Mouse (Mus musculus): ENCODE results near the gene Nmnat2.

The Nmnat2 gene

GRCm38 (mm10) chr1:152990067-152990466, 35.3 kb downstream of the Nmnat2 start:
- no peak for DNase-seq

GRCm38 (mm10) chr1:152992271-152993134, 37.7 kb downstream of the Nmnat2 start:
- DNase-seq = no peak

- no peak for DNase-seq
These were observed 39.0 kb downstream of the Nmnat2 start for GRCm38 (mm10) chr1:152993803-152994202.

GRCm38 (mm10) chr1:152999983-153000382, 45.2 kb downstream of the Nmnat2 start:
- DNase-seq = no peak

GRCm38 (mm10) chr1:153000486-153001228, 45.9 kb downstream of the Nmnat2 start:
- no peak for DNase-seq

GRCm38 (mm10) chr1:153002295-153003050, 47.7 kb downstream of the Nmnat2 start:
- DNase-seq = no peak

GRCm38 (mm10) chr1:153004472-153004871, 49.7 kb downstream of the Nmnat2 start:
- DNase-seq = no peak

GRCm38 (mm10) chr1:153006054-153006453, 51.3 kb downstream of the Nmnat2 start:
- DNase-seq = no peak

- no peak for DNase-seq
These were observed 52.0 kb downstream of the Nmnat2 start for GRCm38 (mm10) chr1:153006761-153007160.

- DNase-seq = no peak
These were observed 52.5 kb downstream of the Nmnat2 start for GRCm38 (mm10) chr1:153007292-153007691.

GRCm38 (mm10) chr1:153007824-153008223, 53.0 kb downstream of the Nmnat2 start:
- DNase-seq = no peak

GRCm38 (mm10) chr1:153009338-153009737, 54.5 kb downstream of the Nmnat2 start:
- no peak for DNase-seq

GRCm38 (mm10) chr1:153010353-153011351, 55.9 kb downstream of the Nmnat2 start:
- no peak for DNase-seq

GRCm38 (mm10) chr1:153011544-153011943, 56.8 kb downstream of the Nmnat2 start:
- no peak for DNase-seq

GRCm38 (mm10) chr1:153013541-153014288, 58.9 kb downstream of the Nmnat2 start:
- DNase-seq = no peak

GRCm38 (mm10) chr1:153014431-153015186, 59.8 kb downstream of the Nmnat2 start:
- peak; percentile 41 to 55 for DNase-seq

GRCm38 (mm10) chr1:153016465-153017163, 61.8 kb downstream of the Nmnat2 start:
- DNase-seq = no peak

- no peak for DNase-seq
These were observed 64.3 kb downstream of the Nmnat2 start for GRCm38 (mm10) chr1:153019128-153019527.

- no peak for DNase-seq
These were observed 64.8 kb downstream of the Nmnat2 start for GRCm38 (mm10) chr1:153019623-153020022.
